Mouse (Mus musculus) thymus, postnatal 0 days (tissue): ENCODE results near the gene Scube2. TPM values are rescaled to one million over a fixed set of nuclear protein-coding genes. Genes with fewer than 3 reads are reported as not detected.

Experiments
- DNase-seq: peaks from one replicate; pipeline ENCODE4 v3.0.0-alpha.2; 2015; ENCODE audit warnings: low spot score
- polyA plus RNA-seq: library from polyadenylated mRNA; unstranded; fragments of >200 nt; fragmentation: Nextera tagmentation; extraction: Ambion mirVana; gene quantifications from 2 replicates; pipeline ENCODE4 v1.2.1, GENCODE M21; 2015

Scube2 gene
- polyA plus RNA-seq, 1 experiment from 2014 or later, result not detected

- DNase-seq, result no peak
Measured at GRCm38 (mm10) chr7:109800626-109801025, 64.9 kb downstream of the Scube2 start.

- no peak for DNase-seq
Measured at GRCm38 (mm10) chr7:109799168-109799567, 66.3 kb downstream of the Scube2 start.

- DNase-seq, result no peak
Measured at GRCm38 (mm10) chr7:109795564-109795963, 69.9 kb downstream of the Scube2 start.

DNA sequence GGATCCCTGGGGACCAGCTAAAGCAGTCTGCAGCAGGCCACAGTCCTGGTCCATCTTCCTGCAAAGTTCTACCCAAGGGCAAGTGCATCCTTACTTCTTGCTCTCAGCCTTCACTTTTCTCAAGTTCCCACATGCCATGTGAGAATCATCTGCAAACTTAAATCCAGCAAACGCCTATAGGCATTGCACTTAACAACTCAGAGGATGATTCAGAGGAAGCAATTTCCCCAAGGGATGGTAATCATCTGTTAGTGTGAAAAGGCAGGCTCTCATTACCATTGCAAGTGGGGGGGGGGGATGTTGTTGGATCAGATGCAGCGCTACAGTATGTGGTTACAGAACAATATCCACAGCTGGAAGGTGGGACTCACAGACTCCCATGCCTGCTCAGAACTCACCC, 70.9 kb downstream of the Scube2 start:
- DNase-seq, result no peak

- DNase-seq, result peak; percentile 51
Measured at GRCm38 (mm10) chr7:109792759-109793158, 72.7 kb downstream of the Scube2 start.

DNA sequence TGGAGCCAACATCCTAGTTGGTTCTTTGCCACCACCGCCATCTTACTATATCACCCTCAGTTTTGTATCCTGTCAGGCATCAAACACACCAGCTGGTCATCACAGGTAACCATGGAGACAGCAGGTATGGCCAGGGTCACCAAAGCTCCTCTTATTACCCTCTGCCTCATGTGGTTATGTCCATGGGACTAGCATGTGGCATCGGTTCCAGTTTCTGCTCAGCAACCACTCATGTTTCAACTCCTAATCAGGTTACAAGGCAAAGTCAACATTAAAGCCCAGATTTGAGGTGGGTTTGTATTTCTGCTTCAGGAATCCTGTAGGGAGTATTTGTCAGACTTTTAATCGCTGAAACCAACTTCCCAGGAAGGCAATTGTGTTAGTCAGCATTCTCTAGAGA, 74.7 kb downstream of the Scube2 start:
- DNase-seq, result no peak

GRCm38 (mm10) chr7:109787860-109788259, 77.6 kb downstream of the Scube2 start:
- DNase-seq, result no peak

- DNase-seq, result no peak
Measured at GRCm38 (mm10) chr7:109783281-109783680, 82.2 kb downstream of the Scube2 start.

- DNase-seq, result peak; percentile 56
Measured at GRCm38 (mm10) chr7:109781470-109782203, 83.8 kb downstream of the Scube2 start, which contains the start of gene Nrip3. Gene Nrip3 (minus strand): TSS chr7:109782025.

DNA sequence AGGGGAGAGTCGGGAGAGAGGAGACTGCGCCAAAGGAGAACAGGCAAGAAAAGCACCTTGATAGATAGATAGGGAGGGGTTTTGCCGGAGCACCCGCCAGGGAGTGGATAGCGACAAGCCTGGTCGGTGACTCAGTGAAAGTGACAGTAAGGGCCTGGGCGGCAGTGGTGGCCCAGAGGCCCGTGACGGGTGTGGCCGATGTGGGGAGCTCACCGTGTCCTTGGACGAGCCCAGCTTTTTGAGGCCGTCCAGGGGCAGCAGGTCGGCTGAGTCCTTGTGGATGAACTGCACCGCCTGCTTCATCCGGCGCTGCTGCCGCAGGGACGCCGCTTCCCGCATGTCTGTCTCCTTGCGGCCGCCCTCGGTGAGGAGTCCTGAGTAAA, 84.4 kb downstream of the Scube2 start:
- no peak for DNase-seq

- DNase-seq, result no peak
Measured at GRCm38 (mm10) chr7:109772251-109772650, 93.2 kb downstream of the Scube2 start.

- DNase-seq, result no peak
Measured at GRCm38 (mm10) chr7:109768699-109769383, 96.6 kb downstream of the Scube2 start.

DNA sequence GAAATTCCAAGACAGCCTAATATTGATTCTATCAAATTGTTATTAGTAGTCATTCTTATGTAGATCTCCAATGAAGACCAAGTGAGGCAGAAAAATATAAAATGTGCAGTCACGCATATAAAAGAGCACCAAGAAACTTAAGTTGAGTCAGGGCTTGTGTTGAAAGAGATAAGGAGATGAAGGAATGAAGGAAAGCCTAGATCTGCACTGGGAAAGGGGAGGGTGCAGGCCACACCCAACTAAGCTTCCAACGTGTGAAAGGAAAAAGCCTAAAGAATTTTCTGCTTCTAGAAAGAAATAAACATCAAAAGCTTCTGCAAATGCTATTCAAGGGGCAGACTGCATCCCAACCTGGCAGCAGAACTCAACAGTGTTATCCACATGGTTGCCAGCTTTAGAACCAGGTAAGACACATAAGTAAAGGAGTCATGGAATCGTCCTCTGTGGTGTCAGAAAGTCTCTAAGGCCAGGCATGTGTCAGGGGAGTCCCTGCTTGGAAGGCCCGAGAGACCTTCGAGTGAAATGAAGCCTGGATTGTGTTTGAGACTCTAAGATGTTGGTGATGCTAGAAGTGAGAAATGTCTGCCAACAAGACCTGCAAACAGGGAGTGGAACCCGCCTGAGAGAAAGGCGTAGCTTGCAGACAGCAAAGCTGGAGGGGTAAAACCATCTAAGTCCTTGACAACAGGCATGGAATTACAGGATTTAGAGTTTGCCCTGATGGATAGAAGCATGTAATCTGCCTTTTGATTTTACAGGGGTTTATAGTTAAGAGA, 97.7 kb downstream of the Scube2 start:
- no peak for DNase-seq

- DNase-seq, result no peak
Measured at GRCm38 (mm10) chr7:109764009-109764408, 101.5 kb downstream of the Scube2 start.

DNA sequence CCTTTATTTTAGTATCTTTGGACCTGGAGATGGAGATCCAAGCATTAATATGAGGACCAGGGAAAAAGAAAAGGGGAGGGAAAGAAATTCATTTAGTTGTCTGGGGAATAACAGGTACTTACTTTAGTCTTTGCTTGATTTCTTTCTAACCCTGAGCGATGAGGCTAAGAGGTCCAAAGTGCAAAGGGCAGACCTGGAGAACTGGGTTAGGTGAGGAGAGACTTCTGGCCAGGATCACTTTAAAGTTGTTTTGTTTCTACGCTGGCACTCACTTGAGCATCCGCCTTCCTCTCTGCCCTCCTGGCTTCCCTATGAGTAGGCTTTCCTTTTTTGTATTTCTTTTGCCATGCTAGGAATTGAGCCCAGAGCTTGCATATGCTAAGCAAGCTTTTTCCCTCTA, 109.2 kb downstream of the Scube2 start:
- no peak for DNase-seq

- no peak for DNase-seq
Measured at GRCm38 (mm10) chr7:109754034-109754433, 111.4 kb downstream of the Scube2 start.

DNA sequence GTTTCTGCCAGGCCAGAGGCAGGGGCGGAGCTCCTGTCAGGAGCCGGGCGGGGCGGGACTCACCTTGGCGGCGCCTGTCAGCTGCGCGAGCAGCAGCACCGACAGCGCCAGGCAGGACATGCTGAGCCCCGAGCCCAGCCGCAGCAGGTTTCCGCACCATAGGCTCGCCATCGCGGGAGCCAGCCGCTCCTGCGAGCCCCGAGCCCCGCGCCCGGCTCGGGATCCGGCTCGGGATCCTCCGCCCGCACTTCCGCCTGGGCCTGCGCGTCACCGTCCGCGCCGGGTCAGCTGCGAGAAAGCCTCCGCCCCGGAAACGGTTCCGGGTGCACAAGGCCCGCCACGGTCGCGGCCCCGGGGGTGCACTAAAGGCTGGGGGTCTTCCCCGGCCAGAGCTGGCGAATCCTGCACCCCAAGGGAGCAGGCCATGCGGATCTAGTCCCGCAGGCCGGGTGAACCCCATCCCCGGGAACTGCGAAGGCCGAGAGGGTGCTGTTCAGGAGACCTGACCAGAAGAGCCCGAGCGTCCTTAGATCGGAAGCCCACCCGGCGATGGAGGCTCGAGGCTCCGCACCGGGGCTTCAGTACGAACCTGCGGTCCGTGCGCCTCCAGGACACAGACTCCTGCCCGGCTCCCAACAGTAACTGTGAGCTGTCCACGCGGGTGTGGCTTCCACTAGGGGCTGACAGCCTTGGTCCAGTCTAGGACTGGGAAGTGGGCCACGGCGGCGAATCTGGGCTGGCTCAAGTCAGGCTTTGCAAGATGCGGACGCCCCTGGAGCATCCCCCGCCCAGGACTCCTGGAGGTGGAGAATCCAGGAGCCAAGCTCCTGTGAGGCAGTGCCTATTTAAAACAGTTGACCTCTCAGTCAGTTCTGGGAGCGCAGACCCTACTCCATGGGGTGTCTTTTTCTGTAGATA, 113.2 kb downstream of the Scube2 start, which contains the start of gene Tmem9b:
Gene Tmem9b, minus strand, starts transcription at position 868 of the 918 bp plus-strand sequence.
- DNase-seq, result peak; percentile 85

DNA sequence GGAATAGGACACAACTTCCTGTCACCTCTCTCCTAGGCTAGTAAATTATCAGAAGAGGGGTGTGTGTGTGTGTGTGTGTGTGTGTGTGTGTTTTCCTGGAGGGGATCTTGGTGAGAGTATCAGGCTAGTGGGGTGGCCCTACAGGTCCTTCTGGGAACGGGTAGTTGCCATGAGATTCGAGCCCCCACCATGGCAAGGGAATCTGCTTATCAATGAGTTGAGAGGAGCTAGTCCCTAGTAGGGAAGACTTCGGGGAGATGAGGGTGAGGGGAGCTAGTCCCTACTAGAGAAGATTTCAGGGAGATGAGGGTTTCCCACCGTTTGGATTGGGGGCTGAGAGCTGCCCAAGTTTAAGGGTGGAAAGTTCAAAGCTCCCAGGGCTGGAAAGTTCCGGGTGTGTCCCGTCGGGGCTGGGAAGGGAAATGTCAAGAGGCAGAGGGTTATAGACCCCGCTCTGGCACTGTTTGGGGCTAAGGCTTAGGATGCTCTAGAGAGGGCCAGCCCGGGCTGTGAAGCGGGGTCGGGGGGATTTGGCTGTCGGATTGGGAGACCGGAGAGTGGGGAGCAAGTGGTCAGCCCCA, 114.0 kb downstream of the Scube2 start:
- no peak for DNase-seq
